Mouse (Mus musculus) hindbrain, postnatal 0 days (tissue): ENCODE data around the gene Rpa2. TPM values are rescaled to one million over a fixed set of nuclear protein-coding genes. Genes with fewer than 3 reads are reported as not detected.
"Not testable (repeated sequence)": the region's sequence is repeated elsewhere in the genome, so short reads cannot be mapped to it uniquely, and the experiment has no call there.

Source experiments
- ATAC-seq: fragments of 200-750 bp; cut with Nextera tagmentation; 2 replicates; pipeline ENCODE4 v1.8.0; 2017; ENCODE audit warnings: mild to moderate bottlenecking, moderate TSS enrichment, moderate library complexity
- DNase-seq: peaks from one replicate; pipeline ENCODE4 v3.0.0-alpha.2; 2015; ENCODE audit warnings: low spot score
- H3K27ac ChIP-seq: fragments of 300-500 bp; sonication (generic); 2 replicates; pipeline ENCODE4 v1.5.1; 2014; ENCODE audit warnings: mild to moderate bottlenecking
- H3K27me3 ChIP-seq: fragments of 300-500 bp; sonication (generic); 2 replicates; pipeline ENCODE4 v1.6.1; 2014; ENCODE audit warnings: low read length, mixed read lengths; ENCODE audit not compliant: insufficient read depth
- H3K36me3 ChIP-seq: fragments of 300-500 bp; sonication (generic); 2 replicates; pipeline ENCODE4 v1.6.1; 2014; ENCODE audit warnings: low read length, mixed read lengths; ENCODE audit not compliant: insufficient read depth
- H3K4me1 ChIP-seq: fragments of 300-500 bp; sonication (generic); 2 replicates; pipeline ENCODE4 v1.6.1; 2014; ENCODE audit warnings: antibody characterized with exemption, low read length, mixed read lengths; ENCODE audit not compliant: insufficient read depth
- H3K4me2 ChIP-seq: fragments of 300-500 bp; sonication (generic); 2 replicates; pipeline ENCODE4 v1.6.1; 2014; ENCODE audit warnings: low read depth, mild to moderate bottlenecking, low read length, moderate library complexity, mixed read lengths
- H3K4me3 ChIP-seq: fragments of 300-500 bp; sonication (generic); 2 replicates; pipeline ENCODE4 v1.5.1; 2014; ENCODE audit warnings: low read length
- H3K9ac ChIP-seq: fragments of 300-500 bp; sonication (generic); replicated peaks from 2 replicates; pipeline ENCODE4 v1.6.1; 2014; ENCODE audit warnings: mild to moderate bottlenecking, low read length, moderate library complexity, mixed read lengths
- H3K9me3 ChIP-seq: fragments of 300-500 bp; sonication (generic); 2 replicates; pipeline ENCODE4 v1.6.1; 2016; ENCODE audit warnings: low read length, mixed read lengths
- CTCF ChIP-seq: IDR thresholded peaks from 2 replicates; pipeline ENCODE4 v1.5.1; 2016; ENCODE audit warnings: antibody characterized with exemption, control low read depth, low read depth
- WGBS: fragments of 180-500 bp; shearing (Covaris S2); extraction: QIAGEN DNeasy Blood & Tissue Kit; methylation state at CpG from one replicate; pipeline ENCODE4 v1.1.7; 2014; 5-methylcytosine and 5-hydroxymethylcytosine counted together
- polyA plus RNA-seq: library from polyadenylated mRNA; unstranded; fragments of >200 nt; fragmentation: Nextera tagmentation; extraction: Ambion mirVana; gene quantifications from 2 replicates; pipeline ENCODE4 v1.2.1, GENCODE M21; 2015
- total RNA-seq: library from RNA; depleted of rRNA; stranded (reverse); fragments of >200 nt; gene quantifications from 2 replicates; pipeline ENCODE4 v1.2.3, GENCODE M21; 2014

Rpa2 gene
- total and polyA plus RNA-seq, 2 experiments from 2014 or later, result 31.9 to 37.5 TPM

DNA sequence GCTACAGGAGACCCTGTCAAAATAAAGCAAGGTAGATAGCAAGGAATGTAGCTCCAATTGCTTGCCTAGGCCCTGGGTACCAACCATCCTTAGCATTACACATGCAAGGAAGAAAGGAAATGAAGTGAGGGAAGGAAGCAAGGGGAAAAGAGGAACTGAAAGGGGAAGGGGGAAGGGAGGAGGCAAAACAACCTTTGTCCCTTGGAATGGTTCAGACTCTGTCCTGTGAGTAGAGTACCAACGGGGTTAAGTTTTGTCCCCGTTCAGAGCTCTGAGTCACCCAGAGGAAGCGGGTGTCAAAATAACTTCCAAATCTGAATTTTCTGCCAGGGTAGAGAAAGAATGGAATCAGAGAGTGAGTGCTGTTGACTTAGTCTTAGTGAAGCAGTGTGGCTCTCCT is 7.8 kb upstream of the Rpa2 start:
- Histone ChIP-seq H3K4me3 (no peak overlapping the region), H3K9me3 (no peaks in the 10 kb centered on the region), H3K27ac (no peak overlapping the region), H3K9ac (no peak overlapping the region), H3K4me2 (no peak overlapping the region), H3K36me3 (no peaks in the 10 kb centered on the region), H3K27me3 (0 out of 2 replicates have a peak, but pooled peaks cover 7% of the 10 kb centered on the region), H3K4me1 (peaks cover 7% of the 10 kb centered on the region; the same call in 1 of the 2 replicates)
- WGBS, result 72% methylated on average over 3 of the region's 3 CpGs
- ATAC-seq (no peak), DNase-seq (no peak)
- no peak for TF ChIP-seq CTCF

- DNase-seq (no peak), ATAC-seq (no peak)
- H3K27ac ChIP-seq, result no peak overlapping the region
- H3K4me3 ChIP-seq, result no peak overlapping the region
- WGBS, result 69% methylated on average over 6 of the region's 6 CpGs
- no peak for TF ChIP-seq CTCF
- H3K4me2 ChIP-seq, result no peak overlapping the region
- H3K9me3 ChIP-seq, result no peaks in the 10 kb centered on the region
- H3K27me3 ChIP-seq, result 0 out of 2 replicates have a peak, but pooled peaks cover 2% of the 10 kb centered on the region
- H3K4me1 ChIP-seq, result no peaks in the 10 kb centered on the region
- no peak overlapping the region for H3K9ac ChIP-seq
- H3K36me3 ChIP-seq, result no peaks in the 10 kb centered on the region
These were observed 5.5 kb upstream of the Rpa2 start for GRCm38 (mm10) chr4:132762602-132763001.

DNA sequence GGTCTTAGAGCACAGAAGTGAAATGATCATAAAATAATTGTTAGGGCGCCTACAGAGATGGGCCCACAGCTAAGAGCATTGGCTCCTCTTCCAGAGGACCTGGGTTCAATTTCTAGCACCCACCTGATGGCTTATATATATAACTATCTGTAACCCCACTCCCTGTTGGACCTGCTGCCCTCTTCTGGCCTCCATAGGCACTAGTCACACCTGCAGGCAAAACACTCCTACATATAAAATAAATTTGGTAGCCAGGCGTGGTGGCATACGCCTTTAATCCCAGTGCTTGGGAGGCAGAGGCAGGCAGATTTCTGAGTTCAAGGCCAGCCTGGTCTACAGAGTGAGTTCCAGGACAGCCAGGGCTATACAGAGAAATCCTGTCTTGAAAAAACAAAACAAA is 5.0 kb upstream of the Rpa2 start:
- not testable (repeated sequence) for H3K27me3 ChIP-seq, H3K4me3 ChIP-seq, H3K4me2 ChIP-seq, ATAC-seq, H3K4me1 ChIP-seq, H3K27ac ChIP-seq, H3K36me3 ChIP-seq, DNase-seq, H3K9me3 ChIP-seq, H3K9ac ChIP-seq
- 80% methylated on average over 3 of the region's 3 CpGs for WGBS

DNA sequence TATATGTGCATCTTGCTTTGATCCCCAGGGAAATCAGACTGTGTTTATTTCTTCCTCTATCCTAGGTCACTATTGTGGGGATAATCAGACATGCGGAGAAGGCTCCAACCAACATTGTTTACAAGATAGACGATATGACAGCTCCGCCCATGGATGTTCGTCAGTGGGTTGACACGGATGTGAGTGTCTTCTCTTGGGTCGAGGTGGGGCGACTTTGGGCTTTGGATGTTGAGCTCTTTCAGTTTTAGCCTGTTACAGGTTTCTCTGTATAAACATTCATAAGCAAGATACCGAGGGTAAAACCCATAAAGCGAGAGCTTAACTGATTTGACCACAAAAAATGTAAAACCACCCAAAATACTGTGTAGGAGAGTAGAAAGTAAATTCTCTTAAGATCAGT is 3.6 kb downstream of the Rpa2 start:
- DNase-seq, result no peak
- Histone ChIP-seq H3K27ac (no peak overlapping the region), H3K4me2 (no peak overlapping the region), H3K4me3 (no peak overlapping the region), H3K4me1 (0 out of 2 replicates have a peak, but pooled peaks cover 6% of the 10 kb centered on the region), H3K36me3 (peaks cover 34% of the 10 kb centered on the region), H3K9me3 (no peaks in the 10 kb centered on the region), H3K9ac (no peak overlapping the region), H3K27me3 (no peaks in the 10 kb centered on the region)
- 93% methylated on average over 9 of the region's 9 CpGs for WGBS
- no peak for ATAC-seq
- TF ChIP-seq CTCF, result no peak

DNA sequence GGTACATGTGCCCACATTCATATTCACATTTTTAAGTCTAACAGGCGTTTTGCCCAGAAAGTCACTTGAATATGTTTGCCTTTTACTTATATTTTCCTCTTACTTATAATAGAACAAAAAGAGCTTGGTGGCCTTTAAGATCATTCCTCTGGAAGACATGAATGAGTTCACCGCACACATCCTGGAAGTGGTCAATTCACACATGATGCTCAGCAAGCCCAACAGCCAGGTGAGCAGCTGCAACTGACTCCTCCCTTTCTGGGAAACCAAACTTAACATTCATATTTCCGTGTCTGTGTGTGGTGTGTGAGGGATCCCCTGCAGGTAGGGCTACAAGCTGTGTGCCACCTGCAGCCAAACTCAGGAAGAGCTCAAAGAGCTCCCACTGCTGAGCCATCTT is 6.8 kb downstream of the Rpa2 start:
- Histone ChIP-seq H3K27ac (no peak overlapping the region), H3K9me3 (no peaks in the 10 kb centered on the region), H3K27me3 (no peaks in the 10 kb centered on the region), H3K4me2 (no peak overlapping the region), H3K9ac (no peak overlapping the region), H3K4me1 (no peaks in the 10 kb centered on the region), H3K36me3 (peaks cover 44% of the 10 kb centered on the region), H3K4me3 (no peak overlapping the region)
- 88% methylated on average over 3 of the region's 3 CpGs for WGBS
- TF ChIP-seq CTCF, result no peak
- ATAC-seq, result no peak
- DNase-seq, result no peak

- Histone ChIP-seq H3K36me3 (peaks cover 44% of the 10 kb centered on the region), H3K9ac (no peak overlapping the region), H3K4me1 (no peaks in the 10 kb centered on the region), H3K4me2 (no peak overlapping the region), H3K4me3 (no peak overlapping the region), H3K9me3 (no peaks in the 10 kb centered on the region), H3K27ac (no peak overlapping the region), H3K27me3 (no peaks in the 10 kb centered on the region)
- 89% methylated on average over 5 of the region's 5 CpGs for WGBS
- peak; percentile 78 for TF ChIP-seq CTCF
- no peak for ATAC-seq
- DNase-seq, result peak; percentile 74
These were observed 8.6 kb downstream of the Rpa2 start for GRCm38 (mm10) chr4:132776764-132777163.

DNA sequence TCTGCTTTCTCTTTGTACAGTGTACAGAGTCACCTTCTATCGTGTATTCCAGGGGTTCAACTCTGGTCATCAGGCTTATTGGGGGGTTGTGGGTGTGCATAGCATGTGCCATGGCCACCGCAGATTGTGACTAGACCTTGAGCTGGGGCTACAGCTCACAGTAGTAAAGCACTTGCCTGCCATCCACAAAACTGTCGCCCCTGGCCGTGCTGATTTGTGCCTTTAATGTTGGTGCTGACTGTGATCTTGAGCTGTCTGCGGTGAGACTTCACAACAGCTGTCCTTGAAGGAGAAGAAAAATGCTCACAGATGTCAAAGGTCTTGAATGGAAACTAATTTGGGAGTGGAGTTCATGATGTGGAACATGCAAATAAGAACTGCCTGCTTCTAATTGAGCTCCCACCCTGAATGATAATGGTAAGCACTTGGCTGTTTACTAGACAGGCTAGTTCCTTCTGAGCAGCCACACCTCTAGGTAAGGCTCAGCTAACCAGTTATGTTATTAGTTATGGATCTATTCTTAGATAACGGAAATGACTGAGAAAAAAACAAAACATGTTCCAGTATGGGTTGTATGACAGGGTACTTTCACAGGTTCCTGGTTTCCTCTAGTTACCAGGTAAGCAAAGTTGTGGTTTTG is 10.6 kb downstream of the Rpa2 start:
- WGBS, result 91% methylated on average over 6 of the region's 6 CpGs
- Histone ChIP-seq H3K4me2 (no peak overlapping the region), H3K9me3 (no peaks in the 10 kb centered on the region), H3K36me3 (peaks cover 38% of the 10 kb centered on the region), H3K9ac (no peak overlapping the region), H3K4me3 (no peak overlapping the region), H3K27ac (no peak overlapping the region), H3K27me3 (no peaks in the 10 kb centered on the region), H3K4me1 (no peaks in the 10 kb centered on the region)
- DNase-seq (no peak), ATAC-seq (no peak)
- TF ChIP-seq CTCF, result no peak
